Mouse (Mus musculus) adrenal gland, postnatal 36 days (tissue): ENCODE measurements around the gene Edc4. TPM values are rescaled to one million over a fixed set of nuclear protein-coding genes. Genes with fewer than 3 reads are reported as not detected.

Source experiments
- DNase-seq, 2 experiments: peaks; one replicate each; pipeline ENCODE4 v3.0.0; 2021; ENCODE audit warnings: mixed read lengths in 1 of 2
- total RNA-seq, 2 experiments: library from RNA; stranded (reverse); gene quantifications; 2 replicates each; pipeline ENCODE4 v1.2.3; 2021

The Edc4 gene
- total RNA-seq, 2 experiments from 2014 or later, result 31.6 to 38.2 TPM

DNA sequence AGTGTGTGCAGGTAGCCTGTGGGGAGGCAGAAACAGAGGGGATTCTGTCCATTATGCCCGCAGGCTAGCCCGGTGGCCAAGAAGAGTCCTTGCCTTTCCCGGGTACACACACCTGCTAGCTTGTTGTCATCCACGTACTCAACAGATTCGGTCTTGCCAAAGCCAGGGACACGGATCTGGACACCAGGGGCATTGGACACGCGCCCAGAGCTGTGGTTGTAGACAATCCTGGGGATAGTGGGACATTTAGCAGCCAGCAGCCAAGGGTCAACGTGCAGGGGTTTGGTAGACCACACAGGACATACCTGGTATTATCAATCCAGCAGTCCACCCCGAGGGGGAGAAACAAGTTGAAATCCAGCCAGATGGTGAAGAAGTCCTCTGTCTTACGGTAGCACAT, 61.3 kb downstream of the Edc4 start:
- peak in 1 of 2 experiments; percentile 36 for DNase-seq

DNA sequence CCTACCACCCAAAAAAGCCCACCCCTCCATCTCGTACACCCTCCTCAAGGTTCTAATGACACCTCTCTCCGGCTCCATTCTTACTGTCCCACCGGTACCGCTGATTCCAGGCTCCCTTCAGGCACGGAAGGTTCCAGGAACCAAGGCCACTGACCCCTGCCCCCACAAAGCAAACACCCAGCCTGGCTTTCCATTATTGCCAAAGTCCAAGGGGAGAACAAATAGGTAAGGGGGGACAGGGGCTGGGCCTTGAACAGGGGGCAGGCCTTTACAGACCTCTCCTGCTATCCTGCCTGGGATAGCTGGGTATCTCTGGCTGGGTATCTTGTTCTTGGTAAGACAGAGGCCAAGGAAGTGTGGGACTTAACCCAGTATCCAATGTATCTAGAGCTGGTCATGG, 61.9 kb downstream of the Edc4 start:
- no peak for DNase-seq

DNA sequence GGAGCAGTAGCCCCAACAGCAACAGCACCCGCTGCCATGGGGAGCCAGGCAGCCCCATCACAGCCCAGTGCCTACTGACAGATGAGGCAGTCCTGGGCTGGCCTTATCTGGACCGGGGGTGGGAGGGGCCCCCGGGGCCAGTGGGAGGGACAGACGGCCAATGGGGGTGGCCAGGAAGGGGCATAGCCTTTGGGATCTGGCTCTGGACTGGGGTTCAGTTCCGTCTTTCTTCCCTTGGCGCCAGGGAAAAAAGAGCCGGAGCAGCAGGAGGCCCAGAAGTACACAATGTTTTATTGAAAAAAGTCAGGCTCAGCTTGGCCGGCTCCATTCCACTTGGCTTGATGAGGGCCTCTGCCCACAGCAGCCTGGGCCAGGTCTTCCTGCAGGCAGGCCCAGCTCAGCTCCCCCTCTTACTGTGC, 62.6 kb downstream of the Edc4 start, which contains the start of gene Lcat:
TSS of gene Lcat (minus strand) at position 62 of the 419 bp plus-strand sequence.
- peak in 1 of 2 experiments; percentile 36 for DNase-seq

Other genes with a start within 250 kb of the Edc4 start
- gene Ctcf, start 244.3 kb upstream of the Edc4 start, total RNA-seq, result 10 to 100 TPM; 50.8 to 65.2 TPM
- 1 to 10 TPM in 1 of 2 experiments, under 1 TPM in 1; 0.92 to 1.9 TPM for gene Agrp, start 243.5 kb upstream of the Edc4 start, total RNA-seq
- gene Carmil2, start 194.6 kb upstream of the Edc4 start, total RNA-seq, result 1 to 10 TPM; 1.2 to 1.4 TPM
- 10 to 100 TPM; 24.9 to 26.3 TPM for gene Acd, start 179.8 kb upstream of the Edc4 start, total RNA-seq
- 10 to 100 TPM; 10.7 to 14.0 TPM for gene Pard6a, start 179.7 kb upstream of the Edc4 start, total RNA-seq
- gene 4933405L10Rik, start 173.2 kb upstream of the Edc4 start, total RNA-seq, result not detected
- gene Enkd1, start 172.7 kb upstream of the Edc4 start, total RNA-seq, result 1 to 10 TPM; 4.5 to 4.9 TPM
- 10 to 100 TPM in 1 of 2 experiments, 1 to 10 TPM in 1; 9.7 to 10.3 TPM for gene Gfod2, start 122.2 kb upstream of the Edc4 start, total RNA-seq
- 10 to 100 TPM; 23.7 to 24.0 TPM for gene Ranbp10, start 53.5 kb upstream of the Edc4 start, total RNA-seq
- gene Tsnaxip1, start 53.1 kb upstream of the Edc4 start, total RNA-seq, result not detected
- gene Cenpt, start 27.6 kb upstream of the Edc4 start, total RNA-seq, result 1 to 10 TPM; 4.3 to 9.6 TPM
- gene Thap11, start 25.7 kb upstream of the Edc4 start, total RNA-seq, result 10 to 100 TPM; 40.0 to 41.1 TPM
- gene Nutf2, start 20.3 kb upstream of the Edc4 start, total RNA-seq, result 10 to 100 TPM; 43.2 to 43.8 TPM
- 1 to 10 TPM in 1 of 2 experiments, under 1 TPM in 1; 0.59 to 1.7 TPM for gene Nrn1l, start 12.7 kb downstream of the Edc4 start, total RNA-seq
- 10 to 100 TPM; 29.0 to 33.1 TPM for gene Pskh1, start 19.6 kb downstream of the Edc4 start, total RNA-seq
- under 1 TPM; 0.66 to 0.76 TPM for gene Ctrl, start 53.0 kb downstream of the Edc4 start, total RNA-seq
- 10 to 100 TPM; 68.1 to 87.1 TPM for gene Psmb10, start 57.6 kb downstream of the Edc4 start, total RNA-seq
- 1 to 10 TPM; 1.3 to 1.9 TPM for gene Lcat, start 62.5 kb downstream of the Edc4 start, total RNA-seq
- 10 to 100 TPM; 43.9 to 58.9 TPM for gene Slc12a4, start 85.2 kb downstream of the Edc4 start, total RNA-seq
- gene Dpep3, start 98.5 kb downstream of the Edc4 start, total RNA-seq, result not detected
- gene Dus2, start 110.5 kb downstream of the Edc4 start, total RNA-seq, result 10 to 100 TPM; 16.0 to 19.3 TPM
- gene Dpep2nb, start 125.1 kb downstream of the Edc4 start, total RNA-seq, result under 1 TPM in 1 of 2 experiments, not detected in 1; 0.30 TPM
- gene Ddx28, start 131.0 kb downstream of the Edc4 start, total RNA-seq, result 10 to 100 TPM; 15.5 to 16.9 TPM
- 10 to 100 TPM; 37.3 to 48.0 TPM for gene Nfatc3, start 178.0 kb downstream of the Edc4 start, total RNA-seq